Mouse (Mus musculus): ENCODE results near the gene Mpz. TPM values are rescaled to one million over a fixed set of nuclear protein-coding genes. Genes with fewer than 3 reads are reported as not detected.

Mpz gene
- total RNA-seq, 1 experiment = 0.36 TPM

DNA sequence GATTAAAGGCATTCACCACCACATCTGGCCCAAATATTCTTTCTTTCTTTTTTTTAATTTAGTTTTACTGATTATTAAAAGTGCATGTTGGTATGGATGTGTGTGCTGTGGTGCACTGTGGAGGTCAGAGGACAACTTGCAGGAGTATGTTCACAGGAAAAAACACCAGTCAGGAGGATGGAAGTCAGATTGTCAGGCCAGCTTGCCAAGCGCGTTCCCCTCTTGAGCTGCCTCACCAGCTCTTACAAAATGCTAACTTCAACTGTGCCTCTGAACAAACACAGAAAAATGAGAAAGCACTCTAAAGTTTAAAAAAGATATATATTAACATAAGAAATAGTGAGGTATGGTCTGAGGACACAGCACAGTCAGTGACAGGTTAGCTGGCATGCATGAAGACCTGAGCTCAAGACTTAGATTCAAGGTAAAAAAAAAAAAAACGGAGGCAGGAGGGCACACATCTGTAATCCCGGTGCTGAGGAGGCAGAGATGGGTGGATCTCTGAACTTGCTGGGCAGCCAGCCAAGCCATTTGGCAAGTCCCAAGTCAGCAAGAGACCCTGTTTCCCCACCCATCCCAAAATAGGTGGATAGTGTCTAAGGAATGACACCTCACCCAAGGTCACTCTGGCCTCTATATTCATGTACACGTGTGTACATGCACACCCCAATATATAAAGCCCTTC is 29.1 kb downstream of the Mpz start:
- Histone ChIP-seq H3K9ac (ENCODE audit: insufficient read depth, low read depth, low read length, poor library complexity, severe bottlenecking) (no peak overlapping the region), H3K4me1 (ENCODE audit: control insufficient read depth in 2 of 2, insufficient read depth in 2 of 2, low read length in 2 of 2, poor library complexity in 1 of 2) (no peaks in the 10 kb centered on the region), H3K27ac (ENCODE audit: insufficient read depth, low read depth, low read length, poor library complexity, severe bottlenecking) (no peak overlapping the region), H3K9me3 (ENCODE audit: control insufficient read depth, insufficient read depth, low read depth, low read length) (no peaks in the 10 kb centered on the region), H3K36me3 (ENCODE audit: control insufficient read depth, insufficient read depth, low read length, poor library complexity, severe bottlenecking) (no peaks in the 10 kb centered on the region), H3K4me3 (ENCODE audit: insufficient read depth in 1 of 2, low read depth in 1 of 2, low read length in 2 of 2, poor library complexity in 1 of 2, severe bottlenecking in 1 of 2) (no peak overlapping the region)
- no peak for DNase-seq (ENCODE audit: low read depth, low spot score)
- in situ Hi-C loops (cut with MboI; ENCODE audit: low sequenced_read_pairs in 2 of 2, unreplicated experiment in 2 of 2) = no loop called here
- TF ChIP-seq ZNF384 (IDR thresholded peaks at IDR 0.05; ENCODE audit: low read depth, low read length) (no peak), CHD2 (IDR thresholded peaks at IDR 0.05; ENCODE audit: low read depth, low read length) (no peak), MAFK (IDR thresholded peaks at IDR 0.05; ENCODE audit: insufficient read depth, low read depth, low read length) (no peak), ZC3H11A (IDR thresholded peaks at IDR 0.05; ENCODE audit: borderline replicate concordance, low read depth, low read length) (no peak), HCFC1 (IDR thresholded peaks at IDR 0.05; ENCODE audit: borderline replicate concordance, insufficient read depth, low read length) (no peak)

GRCm38 (mm10) chr1:171183025-171183424 is 32.5 kb downstream of the Mpz start:
- Histone ChIP-seq H3K9me3 (ENCODE audit: control insufficient read depth, insufficient read depth, low read depth, low read length) (no peaks in the 10 kb centered on the region), H3K36me3 (ENCODE audit: control insufficient read depth, insufficient read depth, low read length, poor library complexity, severe bottlenecking) (no peaks in the 10 kb centered on the region), H3K4me3 (ENCODE audit: insufficient read depth in 1 of 2, low read depth in 1 of 2, low read length in 2 of 2, poor library complexity in 1 of 2, severe bottlenecking in 1 of 2) (no peak overlapping the region), H3K27ac (ENCODE audit: insufficient read depth, low read depth, low read length, poor library complexity, severe bottlenecking) (no peak overlapping the region), H3K4me1 (ENCODE audit: control insufficient read depth in 2 of 2, insufficient read depth in 2 of 2, low read length in 2 of 2, poor library complexity in 1 of 2) (peaks cover 0 to 6% of the 10 kb centered on the region in 2 experiments; a peak in 1 of 4 replicates), H3K9ac (ENCODE audit: insufficient read depth, low read depth, low read length, poor library complexity, severe bottlenecking) (no peak overlapping the region)
- TF ChIP-seq ZC3H11A (IDR thresholded peaks at IDR 0.05; ENCODE audit: borderline replicate concordance, low read depth, low read length) (no peak), HCFC1 (IDR thresholded peaks at IDR 0.05; ENCODE audit: borderline replicate concordance, insufficient read depth, low read length) (no peak), MAFK (IDR thresholded peaks at IDR 0.05; ENCODE audit: insufficient read depth, low read depth, low read length) (no peak), ZNF384 (IDR thresholded peaks at IDR 0.05; ENCODE audit: low read depth, low read length) (no peak), CHD2 (IDR thresholded peaks at IDR 0.05; ENCODE audit: low read depth, low read length) (no peak)
- no peak for DNase-seq (ENCODE audit: low read depth, low spot score)
- in situ Hi-C loops (cut with MboI; ENCODE audit: low sequenced_read_pairs in 2 of 2, unreplicated experiment in 2 of 2) = no loop called here

DNA sequence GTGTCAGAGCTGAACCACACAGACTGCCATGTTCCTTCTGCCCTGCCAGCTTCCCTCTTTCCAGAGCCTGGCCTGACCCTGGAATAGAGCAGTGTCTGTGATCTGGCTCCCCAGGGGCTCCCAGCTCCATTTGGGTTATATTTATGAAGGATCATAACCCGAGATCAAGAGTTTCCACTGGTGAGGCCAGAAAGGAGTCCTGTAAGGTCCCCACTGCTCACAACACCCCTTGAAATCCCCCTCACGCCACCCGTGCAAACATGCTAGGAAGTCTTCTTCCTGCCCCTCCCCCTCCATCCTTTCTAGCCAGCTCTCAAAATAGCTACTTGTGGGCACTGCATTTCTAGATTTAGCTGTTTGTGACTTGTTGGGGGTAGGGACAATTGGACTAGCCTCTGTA is 33.1 kb downstream of the Mpz start:
- Histone ChIP-seq H3K36me3 (ENCODE audit: control insufficient read depth, insufficient read depth, low read length, poor library complexity, severe bottlenecking) (no peaks in the 10 kb centered on the region), H3K9ac (ENCODE audit: insufficient read depth, low read depth, low read length, poor library complexity, severe bottlenecking) (no peak overlapping the region), H3K4me1 (ENCODE audit: control insufficient read depth in 2 of 2, insufficient read depth in 2 of 2, low read length in 2 of 2, poor library complexity in 1 of 2) (peaks cover 2 to 10% of the 10 kb centered on the region in 2 experiments; a peak in 2 of 4 replicates), H3K27ac (ENCODE audit: insufficient read depth, low read depth, low read length, poor library complexity, severe bottlenecking) (no peak overlapping the region), H3K9me3 (ENCODE audit: control insufficient read depth, insufficient read depth, low read depth, low read length) (no peaks in the 10 kb centered on the region), H3K4me3 (ENCODE audit: insufficient read depth in 1 of 2, low read depth in 1 of 2, low read length in 2 of 2, poor library complexity in 1 of 2, severe bottlenecking in 1 of 2) (no peak overlapping the region)
- in situ Hi-C loops (cut with MboI; ENCODE audit: low sequenced_read_pairs in 2 of 2, unreplicated experiment in 2 of 2) = no loop called here
- TF ChIP-seq HCFC1 (IDR thresholded peaks at IDR 0.05; ENCODE audit: borderline replicate concordance, insufficient read depth, low read length) (no peak), ZC3H11A (IDR thresholded peaks at IDR 0.05; ENCODE audit: borderline replicate concordance, low read depth, low read length) (no peak), CHD2 (IDR thresholded peaks at IDR 0.05; ENCODE audit: low read depth, low read length) (no peak), ZNF384 (IDR thresholded peaks at IDR 0.05; ENCODE audit: low read depth, low read length) (no peak), MAFK (IDR thresholded peaks at IDR 0.05; ENCODE audit: insufficient read depth, low read depth, low read length) (no peak)
- DNase-seq (ENCODE audit: low read depth, low spot score) = no peak

DNA sequence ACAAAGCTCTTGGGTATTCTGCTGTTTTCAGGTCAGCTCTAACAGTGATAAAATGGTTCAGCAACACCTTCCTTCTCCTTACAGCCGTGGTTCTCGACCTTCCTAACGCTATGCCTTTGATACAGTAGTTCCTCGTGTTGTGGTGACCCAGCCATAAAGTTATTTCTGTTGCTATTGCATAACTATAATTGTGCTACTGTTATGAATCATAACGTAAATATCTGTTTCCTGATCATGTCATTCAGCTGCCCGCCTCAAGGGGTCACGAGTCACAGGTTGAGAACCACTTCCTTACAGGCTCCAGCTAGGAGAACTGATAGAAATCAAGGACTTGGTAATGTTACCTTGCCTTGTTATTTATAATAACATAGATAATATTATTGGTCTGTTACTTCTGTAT is 33.8 kb downstream of the Mpz start:
- DNase-seq (ENCODE audit: low read depth, low spot score) = no peak
- TF ChIP-seq ZNF384 (IDR thresholded peaks at IDR 0.05; ENCODE audit: low read depth, low read length) (no peak), HCFC1 (IDR thresholded peaks at IDR 0.05; ENCODE audit: borderline replicate concordance, insufficient read depth, low read length) (no peak), MAFK (IDR thresholded peaks at IDR 0.05; ENCODE audit: insufficient read depth, low read depth, low read length) (no peak), ZC3H11A (IDR thresholded peaks at IDR 0.05; ENCODE audit: borderline replicate concordance, low read depth, low read length) (no peak), CHD2 (IDR thresholded peaks at IDR 0.05; ENCODE audit: low read depth, low read length) (no peak)
- H3K27ac ChIP-seq (ENCODE audit: insufficient read depth, low read depth, low read length, poor library complexity, severe bottlenecking) = no peak overlapping the region
- H3K9ac ChIP-seq (ENCODE audit: insufficient read depth, low read depth, low read length, poor library complexity, severe bottlenecking) = no peak overlapping the region
- no peaks in the 10 kb centered on the region for H3K9me3 ChIP-seq (ENCODE audit: control insufficient read depth, insufficient read depth, low read depth, low read length)
- peaks cover 5 to 14% of the 10 kb centered on the region in 2 experiments for H3K4me1 ChIP-seq (ENCODE audit: control insufficient read depth in 2 of 2, insufficient read depth in 2 of 2, low read length in 2 of 2, poor library complexity in 1 of 2)
- in situ Hi-C loops (cut with MboI; ENCODE audit: low sequenced_read_pairs in 2 of 2, unreplicated experiment in 2 of 2) = no loop called here
- no peak overlapping the region for H3K4me3 ChIP-seq (ENCODE audit: insufficient read depth in 1 of 2, low read depth in 1 of 2, low read length in 2 of 2, poor library complexity in 1 of 2, severe bottlenecking in 1 of 2)
- no peaks in the 10 kb centered on the region for H3K36me3 ChIP-seq (ENCODE audit: control insufficient read depth, insufficient read depth, low read length, poor library complexity, severe bottlenecking)
